Mouse (Mus musculus) left cerebral cortex, postnatal 36 days (tissue): Measurements from ENCODE around the gene Tdrd7. TPM values are rescaled to one million over a fixed set of nuclear protein-coding genes. Genes with fewer than 3 reads are reported as not detected.
A peak's percentile ranks its signal among the peaks of the same experiment; 100 is the strongest.

Experiments used
- DNase-seq, 2 experiments: peaks; one replicate each; pipeline ENCODE4 v3.0.0; 2021 to 2022; ENCODE audit warnings: low spot score in 2 of 2, mixed read lengths in 1 of 2
- intact Hi-C: fragments of 180-260 bp; cut with DNase I; formaldehyde crosslinking; loops from one replicate; pipeline ENCODE4 v1.15.1; 2025
- total RNA-seq, 2 experiments: library from RNA; stranded (reverse); gene quantifications; 2 replicates each; pipeline ENCODE4 v1.2.3; 2021

The Tdrd7 gene
- total RNA-seq, 2 experiments from 2014 or later = 24.7 to 24.9 TPM

- intact Hi-C loops = loop anchor here (5.0 kb wide), 1 partner anchor 155 kb away; no protein-coding TSS in a partner anchor
Measured at GRCm38 (mm10) chr4:45971806-45972447, 6.8 kb downstream of the Tdrd7 start.

GRCm38 (mm10) chr4:45972448-45972854 is 7.3 kb downstream of the Tdrd7 start:
- peak in 1 of 2 experiments; percentile 76 for DNase-seq
- intact Hi-C loops = loop anchor here (5.0 kb wide), 1 partner anchor 155 kb away; no protein-coding TSS in a partner anchor

More at GRCm38 (mm10) chr4:45971806-45972447, 6.8 kb downstream of the Tdrd7 start:
- peak; percentile 98 to 99 for DNase-seq

- no peak for DNase-seq
- intact Hi-C loops = loop anchor here (5.0 kb wide), 1 partner anchor 154 kb away; no protein-coding TSS in a partner anchor
Measured at GRCm38 (mm10) chr4:45972951-45973350, 7.8 kb downstream of the Tdrd7 start.

- intact Hi-C loops = no loop called here
- no peak for DNase-seq
Measured at GRCm38 (mm10) chr4:45976931-45977667, 12.0 kb downstream of the Tdrd7 start.

GRCm38 (mm10) chr4:45979916-45980315 is 14.8 kb downstream of the Tdrd7 start:
- no peak for DNase-seq
- intact Hi-C loops = no loop called here

GRCm38 (mm10) chr4:45981054-45981453 is 15.9 kb downstream of the Tdrd7 start:
- intact Hi-C loops = no loop called here
- DNase-seq = no peak

- intact Hi-C loops = no loop called here
- DNase-seq = no peak
Measured at GRCm38 (mm10) chr4:45990427-45991135, 25.4 kb downstream of the Tdrd7 start.

GRCm38 (mm10) chr4:45998536-45998935 is 33.4 kb downstream of the Tdrd7 start:
- intact Hi-C loops = no loop called here
- DNase-seq = no peak

GRCm38 (mm10) chr4:46008142-46008793 is 43.1 kb downstream of the Tdrd7 start:
- no peak for DNase-seq
- intact Hi-C loops = no loop called here

GRCm38 (mm10) chr4:46011698-46012097 is 46.6 kb downstream of the Tdrd7 start:
- intact Hi-C loops = no loop called here
- no peak for DNase-seq

GRCm38 (mm10) chr4:46015605-46016004 is 50.5 kb downstream of the Tdrd7 start:
- no peak for DNase-seq
- intact Hi-C loops = no loop called here

GRCm38 (mm10) chr4:46023021-46023481 is 57.9 kb downstream of the Tdrd7 start:
- no peak for DNase-seq
- intact Hi-C loops = no loop called here

GRCm38 (mm10) chr4:46025893-46026292 is 60.8 kb downstream of the Tdrd7 start:
- intact Hi-C loops = no loop called here
- DNase-seq = no peak

- no peak for DNase-seq
- intact Hi-C loops = no loop called here
Measured at GRCm38 (mm10) chr4:46028224-46028623, 63.1 kb downstream of the Tdrd7 start.

GRCm38 (mm10) chr4:46028781-46029180 is 63.6 kb downstream of the Tdrd7 start:
- intact Hi-C loops = no loop called here

GRCm38 (mm10) chr4:46029552-46029951 is 64.4 kb downstream of the Tdrd7 start:
- DNase-seq = no peak
- intact Hi-C loops = no loop called here

More at GRCm38 (mm10) chr4:46028781-46029180, 63.6 kb downstream of the Tdrd7 start:
- no peak for DNase-seq

GRCm38 (mm10) chr4:46032448-46032847 is 67.3 kb downstream of the Tdrd7 start:
- intact Hi-C loops = no loop called here
- no peak for DNase-seq

GRCm38 (mm10) chr4:46033197-46033596 is 68.1 kb downstream of the Tdrd7 start:
- no peak for DNase-seq
- intact Hi-C loops = no loop called here

- no peak for DNase-seq
- intact Hi-C loops = loop anchor here (2.0 to 5.0 kb wide), 2 partner anchors 48 to 79 kb away; no protein-coding TSS in a partner anchor
Measured at GRCm38 (mm10) chr4:46038591-46038891, 73.4 kb downstream of the Tdrd7 start.
